20 mouse cellular contexts compared by ENCODE assay signal in the genomic region with DNA sequence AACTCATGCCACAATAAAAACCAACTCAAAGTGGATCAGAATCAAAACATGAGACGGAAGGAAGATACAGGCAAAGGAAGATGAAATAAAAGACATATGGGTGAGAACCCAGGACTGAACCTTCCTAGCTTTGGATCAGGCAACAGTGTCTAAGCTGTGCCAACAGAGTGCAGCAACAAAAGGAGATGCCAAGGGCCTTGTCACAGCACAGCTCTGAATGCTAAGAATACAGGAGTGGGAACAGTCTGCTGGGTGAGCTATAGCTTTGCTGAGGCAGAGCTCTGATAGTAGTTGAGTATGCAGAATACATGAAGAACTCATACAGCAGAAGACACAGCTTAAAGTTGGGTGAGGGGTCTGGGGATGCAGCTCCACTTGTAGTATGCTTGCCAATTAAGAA.
"Had no signal": no experiment of that assay in that cellular context is flagged by ENCODE, and none has a peak within 500 bp of the region (broad histone marks: within the 10 kb centered on the region; RNA-seq: fewer than 3 reads in every experiment).

No protein-coding gene starts in this region.

- H3K4me2 ChIP-seq: kidney, embryonic 15.5 days; limb, embryonic 13.5 days; liver, embryonic 13.5 days; midbrain, embryonic 13.5 days; neural tube, embryonic 12.5 days; neural tube, embryonic 15.5 days had no signal

- H3K27me3 ChIP-seq: kidney, embryonic 15.5 days; limb, embryonic 13.5 days; liver, embryonic 13.5 days; midbrain, embryonic 13.5 days; neural tube, embryonic 12.5 days; neural tube, embryonic 15.5 days had no signal

- H3K4me3 ChIP-seq: kidney, embryonic 15.5 days; left cerebral cortex, adult 2 months; limb, embryonic 13.5 days; liver, embryonic 13.5 days; megakaryocyte, embryonic 14.5 days; midbrain, embryonic 10.5 days; midbrain, embryonic 13.5 days; neural tube, embryonic 12.5 days; neural tube, embryonic 15.5 days had no signal

- H3K27ac ChIP-seq: left cerebral cortex, adult 2 months; limb, embryonic 13.5 days; liver, embryonic 13.5 days; midbrain, embryonic 10.5 days; midbrain, embryonic 13.5 days; neural tube, embryonic 12.5 days; neural tube, embryonic 15.5 days had no signal

- DNase-seq: kidney, adult 2 months; kidney, postnatal 10 days; kidney, postnatal 36 days; layer of hippocampus, postnatal 36 days; left cerebral cortex, postnatal 4 days; liver, embryonic 13.5 days; lung, adult 2 months; lung, postnatal 36 days; right cerebral cortex, postnatal 25 days; spleen, adult 18-20 months; thymus, postnatal 25 days had no signal

- H3K4me1 ChIP-seq: liver, embryonic 13.5 days had no signal

- H3K36me3 ChIP-seq: kidney, embryonic 15.5 days; limb, embryonic 13.5 days; midbrain, embryonic 13.5 days; neural tube, embryonic 12.5 days; neural tube, embryonic 15.5 days had no signal

- H3K9me3 ChIP-seq: kidney, embryonic 15.5 days; limb, embryonic 13.5 days; liver, embryonic 13.5 days; megakaryocyte, embryonic 14.5 days; midbrain, embryonic 10.5 days; midbrain, embryonic 13.5 days; neural tube, embryonic 12.5 days; neural tube, embryonic 15.5 days had no signal

- ATAC-seq: intestine, postnatal 0 days; midbrain, embryonic 13.5 days had no signal

- H3K9ac ChIP-seq: kidney, embryonic 15.5 days; limb, embryonic 13.5 days; liver, embryonic 13.5 days; midbrain, embryonic 13.5 days; neural tube, embryonic 12.5 days; neural tube, embryonic 15.5 days had no signal
